Mouse (Mus musculus) thymus, adult 2 months (tissue): Measurements from ENCODE around the gene Mrpl12. TPM values are rescaled to one million over a fixed set of nuclear protein-coding genes. Genes with fewer than 3 reads are reported as not detected.
A peak's percentile ranks its signal among the peaks of the same experiment; 100 is the strongest.

Experiments
- DNase-seq: peaks from one replicate; pipeline ENCODE4 v3.0.0; 2021
- H3K27ac ChIP-seq: fragments of 200-500 bp; 2 replicates; pipeline ENCODE4 v1.5.1; 2012; ENCODE audit warnings: low read length, control low read depth; ENCODE audit not compliant: control insufficient read depth, insufficient read depth
- H3K27me3 ChIP-seq: fragments of 200-500 bp; 2 replicates; pipeline ENCODE4 v1.6.1; 2012; ENCODE audit warnings: mild to moderate bottlenecking, low read length, moderate library complexity, mixed read lengths; ENCODE audit not compliant: control insufficient read depth, insufficient read depth
- H3K36me3 ChIP-seq: fragments of 200-500 bp; 2 replicates; pipeline ENCODE4 v1.6.1; 2012; ENCODE audit warnings: mild to moderate bottlenecking, low read length, moderate library complexity; ENCODE audit not compliant: control insufficient read depth, insufficient read depth
- H3K4me1 ChIP-seq: fragments of 200-500 bp; replicated peaks from 2 replicates; pipeline ENCODE4 v1.6.1; 2012; ENCODE audit warnings: low read length; ENCODE audit not compliant: control insufficient read depth, insufficient read depth
- H3K4me3 ChIP-seq: fragments of 200-500 bp; 2 replicates; pipeline ENCODE4 v1.5.1; 2012; ENCODE audit warnings: mild to moderate bottlenecking, low read length, control low read depth, moderate library complexity; ENCODE audit not compliant: control insufficient read depth, insufficient read depth
- CTCF ChIP-seq: fragments of 200-500 bp; IDR thresholded peaks from 2 replicates; pipeline ENCODE4 v1.5.1; 2012; ENCODE audit warnings: mild to moderate bottlenecking, control low read depth, low read length, moderate library complexity, borderline replicate concordance; ENCODE audit not compliant: control insufficient read depth, poor library complexity, insufficient read depth; ENCODE audit errors: extremely low read depth
- POLR2A ChIP-seq: fragments of 200-500 bp; IDR thresholded peaks from 2 replicates; pipeline ENCODE4 v1.6.1; 2012; ENCODE audit warnings: mild to moderate bottlenecking, low read length, control low read depth, moderate library complexity; ENCODE audit not compliant: control insufficient read depth, poor library complexity, insufficient read depth; ENCODE audit errors: extremely low read depth
- WGBS: fragments of 180-500 bp; shearing (Covaris S2); methylation state at CpG from one replicate; pipeline ENCODE4 v1.1.7; 2018; 5-methylcytosine and 5-hydroxymethylcytosine counted together
- polyA plus RNA-seq: library from polyadenylated mRNA; depleted of rRNA; stranded (reverse); fragments of >200 nt; gene quantifications from 2 replicates; pipeline ENCODE4 v1.2.3, GENCODE M21; 2012

Gene Mrpl12
- polyA plus RNA-seq, 1 experiment, result 92.3 TPM

DNA sequence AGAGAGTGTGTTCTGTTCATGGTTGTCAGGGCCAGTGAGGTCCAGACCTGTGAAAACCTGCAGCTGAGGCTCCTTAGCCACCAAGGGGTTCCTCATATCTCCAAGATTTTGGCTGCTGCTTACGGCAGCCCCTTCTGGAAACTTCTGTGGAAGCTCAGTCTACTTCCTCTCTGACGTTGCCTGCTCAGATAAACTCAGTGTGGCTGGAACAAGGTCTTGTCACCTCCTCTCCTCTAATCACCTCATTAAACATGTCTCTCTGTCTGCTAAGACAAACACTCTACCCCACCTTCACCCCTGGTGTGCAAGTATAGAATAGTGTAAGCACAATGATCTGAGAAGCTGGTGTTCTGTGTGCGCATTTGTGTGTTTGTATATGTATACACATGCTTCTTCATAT, 38.9 kb upstream of the Mrpl12 start:
- DNase-seq, result no peak
- peaks cover 8% of the 10 kb centered on the region for H3K4me1 ChIP-seq
- H3K27ac ChIP-seq, result no peak overlapping the region
- TF ChIP-seq CTCF (no peak), POLR2A (no peak)
- no peaks in the 10 kb centered on the region for H3K27me3 ChIP-seq
- WGBS, result 83% methylated on average over 3 of the region's 3 CpGs
- H3K4me3 ChIP-seq, result no peak overlapping the region
- no peaks in the 10 kb centered on the region for H3K36me3 ChIP-seq

DNA sequence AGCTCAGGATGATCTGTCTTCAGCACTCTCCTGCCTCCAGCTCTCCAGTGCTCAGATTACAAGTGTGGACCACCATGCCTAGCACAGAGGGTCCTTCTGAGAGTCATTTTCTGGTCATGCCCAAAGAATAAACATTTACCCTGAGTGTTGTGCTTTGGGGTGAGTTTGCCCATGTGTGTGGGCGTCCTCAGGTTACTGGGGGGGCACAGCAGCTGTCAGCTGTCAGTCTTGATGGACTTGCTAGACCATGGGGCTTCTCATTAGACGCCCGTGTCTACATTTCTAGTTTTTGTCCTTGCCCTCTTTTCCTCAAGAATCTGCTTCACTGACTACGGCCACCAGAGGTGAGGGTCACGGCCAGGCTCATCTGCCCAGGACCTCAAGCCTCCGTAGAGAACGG, 37.2 kb upstream of the Mrpl12 start:
- 96% methylated on average over 7 of the region's 7 CpGs for WGBS
- no peak overlapping the region for H3K4me3 ChIP-seq
- peaks cover 10% of the 10 kb centered on the region for H3K4me1 ChIP-seq
- no peak for DNase-seq
- H3K27ac ChIP-seq, result no peak overlapping the region
- no peaks in the 10 kb centered on the region for H3K36me3 ChIP-seq
- TF ChIP-seq POLR2A (no peak), CTCF (no peak)
- no peaks in the 10 kb centered on the region for H3K27me3 ChIP-seq

DNA sequence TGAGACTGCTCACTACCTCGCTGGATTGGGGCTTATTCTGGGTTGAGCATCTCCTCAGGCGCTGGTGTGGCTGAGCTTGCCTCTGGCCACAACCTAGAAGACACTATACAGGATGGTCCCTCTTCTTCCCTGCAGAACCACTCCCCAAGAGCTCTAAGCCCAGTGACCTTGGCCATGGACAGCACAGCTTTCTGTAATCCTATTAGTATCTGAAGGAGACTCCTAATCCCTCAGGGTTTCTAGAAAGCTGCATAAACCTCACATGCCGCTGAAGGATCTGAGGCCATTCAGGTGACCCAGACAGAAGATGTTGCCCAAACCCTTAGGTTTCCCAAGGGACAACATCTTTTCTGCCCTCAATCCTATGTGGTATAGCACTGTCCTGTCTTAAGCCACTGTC, 32.2 kb upstream of the Mrpl12 start:
- H3K4me1 ChIP-seq, result peaks cover 14% of the 10 kb centered on the region
- no peak overlapping the region for H3K4me3 ChIP-seq
- no peak for TF ChIP-seq POLR2A
- no peak for TF ChIP-seq CTCF
- H3K27me3 ChIP-seq, result no peaks in the 10 kb centered on the region
- 93% methylated on average over 3 of the region's 3 CpGs for WGBS
- DNase-seq, result no peak
- no peak overlapping the region for H3K27ac ChIP-seq
- H3K36me3 ChIP-seq, result no peaks in the 10 kb centered on the region

DNA sequence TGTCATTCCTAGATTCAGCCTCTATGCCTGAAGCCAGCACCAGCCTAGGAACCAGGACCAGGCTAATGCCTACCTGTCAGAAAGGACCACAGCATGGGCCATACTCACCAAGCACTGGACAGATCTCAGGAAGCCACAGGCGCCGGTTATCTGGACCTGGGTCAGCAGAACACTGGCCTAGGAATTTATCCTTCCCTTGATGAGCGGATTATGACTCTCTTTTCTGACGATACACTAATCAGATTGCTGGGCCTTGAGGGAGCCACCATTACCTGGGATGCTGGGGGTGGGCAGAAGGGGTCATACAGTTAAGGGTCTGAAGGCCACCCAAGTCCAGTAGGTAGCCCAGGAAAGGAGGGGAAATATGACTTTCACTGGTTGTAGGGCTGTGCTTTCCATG, 31.1 kb upstream of the Mrpl12 start, which contains the start of gene Pde6g:
Pde6g (minus strand) TSS at position 195 of the 400 bp plus-strand sequence.
- H3K4me1 ChIP-seq, result peaks cover 13% of the 10 kb centered on the region
- H3K27me3 ChIP-seq, result no peaks in the 10 kb centered on the region
- H3K27ac ChIP-seq, result no peak within 1 kb of the TSS
- no peak for DNase-seq
- no peak within 1 kb of the TSS for H3K4me3 ChIP-seq
- H3K36me3 ChIP-seq, result no peaks in the 10 kb centered on the region
- WGBS, result 95% methylated on average over 4 of the region's 4 CpGs
- TF ChIP-seq POLR2A (no peak), CTCF (no peak)

DNA sequence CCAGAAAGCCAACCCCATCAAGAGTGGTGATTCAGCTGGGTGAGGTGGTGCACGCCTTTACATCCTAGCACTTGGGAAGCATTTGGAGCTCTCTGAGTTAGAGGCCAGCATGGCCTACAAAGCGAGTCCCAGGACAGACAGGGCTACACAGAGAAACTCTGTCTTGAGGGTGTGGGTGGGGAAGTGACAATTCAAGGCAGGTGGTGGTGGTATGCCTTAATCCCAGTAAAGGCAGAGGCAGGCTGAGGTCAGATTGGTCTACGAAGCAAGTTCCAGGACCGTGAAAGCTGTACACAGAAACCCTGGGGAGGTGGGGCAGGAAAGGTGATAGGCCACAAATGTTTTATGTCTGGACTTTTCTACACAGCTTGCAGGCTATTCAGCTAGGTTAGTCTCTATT, 29.4 kb upstream of the Mrpl12 start:
- no peak for DNase-seq
- Histone ChIP-seq H3K4me1 (peaks cover 21% of the 10 kb centered on the region), H3K4me3 (no peak overlapping the region), H3K27ac (no peak overlapping the region), H3K36me3 (no peaks in the 10 kb centered on the region), H3K27me3 (no peaks in the 10 kb centered on the region)
- WGBS, result 94% methylated on average over 4 of the region's 4 CpGs
- TF ChIP-seq CTCF, result no peak
- TF ChIP-seq POLR2A, result no peak

DNA sequence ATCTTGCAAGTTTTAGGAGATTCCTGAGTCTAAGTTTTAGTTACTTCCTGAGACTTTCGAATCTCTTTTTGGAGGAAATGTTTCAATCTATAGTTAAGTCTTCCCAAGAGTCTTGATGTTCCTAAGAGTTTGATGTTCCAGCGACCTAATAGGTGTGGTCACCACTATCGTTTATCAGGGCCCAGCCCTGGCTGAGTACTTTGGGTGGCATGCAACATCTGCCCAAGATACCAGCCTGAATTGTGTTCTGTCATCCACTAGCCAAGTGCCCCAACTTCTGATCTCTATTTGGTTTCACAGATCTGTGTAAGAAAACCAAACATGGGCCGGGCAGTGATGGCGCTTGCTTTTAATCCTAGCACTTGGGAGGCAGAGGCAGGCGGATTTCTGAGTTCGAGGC, 29.0 kb upstream of the Mrpl12 start:
- no peak for DNase-seq
- peaks cover 21% of the 10 kb centered on the region for H3K4me1 ChIP-seq
- 97% methylated on average over 7 of the region's 7 CpGs for WGBS
- no peak overlapping the region for H3K27ac ChIP-seq
- no peaks in the 10 kb centered on the region for H3K36me3 ChIP-seq
- no peak for TF ChIP-seq CTCF
- TF ChIP-seq POLR2A, result no peak
- H3K27me3 ChIP-seq, result no peaks in the 10 kb centered on the region
- H3K4me3 ChIP-seq, result no peak overlapping the region

DNA sequence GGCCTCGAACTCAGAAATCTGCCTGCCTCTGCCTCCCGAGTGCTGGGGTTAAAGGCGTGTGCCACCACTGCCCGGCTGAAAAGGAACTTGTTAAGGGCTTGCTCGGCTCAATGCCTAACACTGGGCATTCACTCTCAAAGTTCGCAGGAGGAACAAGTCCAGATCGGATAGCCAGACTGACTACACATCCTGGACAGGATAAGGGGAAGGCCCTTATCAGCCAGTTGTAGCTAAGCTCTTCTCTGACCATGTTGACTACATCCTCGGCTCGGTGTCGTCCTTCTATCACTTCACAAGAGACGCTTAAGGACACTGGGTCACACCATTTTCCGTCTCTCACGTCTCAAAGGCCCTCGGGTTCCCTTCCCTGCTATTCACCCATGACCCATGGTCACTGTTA, 27.0 kb upstream of the Mrpl12 start:
- no peak for DNase-seq
- no peaks in the 10 kb centered on the region for H3K36me3 ChIP-seq
- no peak overlapping the region for H3K27ac ChIP-seq
- peak overlapping the region; percentile 74 for H3K4me3 ChIP-seq
- H3K4me1 ChIP-seq, result peaks cover 18% of the 10 kb centered on the region
- H3K27me3 ChIP-seq, result no peaks in the 10 kb centered on the region
- WGBS, result 9% methylated on average over 14 of the region's 14 CpGs
- TF ChIP-seq POLR2A (no peak), CTCF (no peak)
